Mouse (Mus musculus) forebrain, embryonic 11.5 days (tissue): ENCODE data around the gene Vav2. TPM values are rescaled to one million over a fixed set of nuclear protein-coding genes. Genes with fewer than 3 reads are reported as not detected.
A peak's percentile ranks its signal among the peaks of the same experiment; 100 is the strongest.

ENCODE experiments used
- ATAC-seq: fragments of 200-750 bp; cut with Nextera tagmentation; replicated peaks from 2 replicates; pipeline ENCODE4 v1.8.0; 2017; ENCODE audit warnings: moderate TSS enrichment; ENCODE audit not compliant: low FRiP score
- DNase-seq: peaks from one replicate; pipeline ENCODE4 v3.0.0-alpha.2; 2017; ENCODE audit warnings: low spot score
- H3K27ac ChIP-seq: fragments of 300-500 bp; sonication (generic); 2 replicates; pipeline ENCODE4 v1.5.1; 2014; ENCODE audit warnings: low read depth, low read length
- H3K27me3 ChIP-seq: fragments of 300-500 bp; sonication (generic); 2 replicates; pipeline ENCODE4 v1.6.1; 2014; ENCODE audit warnings: mild to moderate bottlenecking, low read length, mixed read lengths; ENCODE audit not compliant: control insufficient read depth, insufficient read depth
- H3K36me3 ChIP-seq: fragments of 300-500 bp; sonication (generic); 2 replicates; pipeline ENCODE4 v1.6.1; 2014; ENCODE audit warnings: mild to moderate bottlenecking, low read length, moderate library complexity, mixed read lengths; ENCODE audit not compliant: control insufficient read depth, insufficient read depth
- H3K4me1 ChIP-seq: fragments of 300-500 bp; sonication (generic); replicated peaks from 2 replicates; pipeline ENCODE4 v1.6.1; 2014; ENCODE audit warnings: low read length, mixed read lengths; ENCODE audit not compliant: control insufficient read depth, insufficient read depth
- H3K4me2 ChIP-seq: fragments of 300-500 bp; sonication (generic); 2 replicates; pipeline ENCODE4 v1.6.1; 2014; ENCODE audit warnings: low read depth, mild to moderate bottlenecking, low read length, moderate library complexity, mixed read lengths; ENCODE audit not compliant: severe bottlenecking
- H3K4me3 ChIP-seq: fragments of 300-500 bp; sonication (generic); 2 replicates; pipeline ENCODE4 v1.5.1; 2014; ENCODE audit warnings: low read depth, low read length
- H3K9ac ChIP-seq: fragments of 300-500 bp; sonication (generic); 2 replicates; pipeline ENCODE4 v1.6.1; 2014; ENCODE audit warnings: low read length
- H3K9me3 ChIP-seq: fragments of 300-500 bp; sonication (generic); 2 replicates; pipeline ENCODE4 v1.6.1; 2016; ENCODE audit warnings: low read length, mixed read lengths; ENCODE audit not compliant: control insufficient read depth
- WGBS: fragments of 180-500 bp; shearing (Covaris S2); extraction: QIAGEN DNeasy Blood & Tissue Kit; methylation state at CpG from one replicate; pipeline ENCODE4 v1.1.7; 2014; 5-methylcytosine and 5-hydroxymethylcytosine counted together
- polyA plus RNA-seq: library from polyadenylated mRNA; unstranded; fragments of >200 nt; fragmentation: Nextera tagmentation; extraction: Ambion mirVana; gene quantifications from 2 replicates; pipeline ENCODE4 v1.2.1, GENCODE M21; 2014

Vav2 gene
- polyA plus RNA-seq, 1 experiment from 2014 or later: 12.7 TPM

DNA sequence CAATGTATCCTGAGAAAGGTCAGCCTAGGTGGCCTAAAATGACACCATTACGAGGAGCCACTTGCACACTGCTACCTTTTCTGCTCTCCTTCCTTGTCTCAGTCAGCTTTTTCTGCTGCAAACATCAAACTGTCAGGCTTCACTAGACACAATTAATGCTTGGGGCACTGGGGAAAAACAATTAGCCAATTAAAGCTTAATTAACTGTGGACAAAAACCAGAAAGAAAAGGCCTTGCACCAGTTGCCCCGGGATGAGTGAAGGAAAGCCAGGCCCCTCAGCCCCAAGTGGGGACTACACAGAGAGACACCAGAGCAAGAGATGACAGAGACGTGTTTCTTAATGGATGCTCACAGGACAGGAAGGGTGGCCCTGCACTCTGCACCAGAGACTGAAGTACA, 51.7 kb downstream of the Vav2 start:
- ATAC-seq: no peak
- no peak overlapping the region for H3K9ac ChIP-seq
- no peaks in the 10 kb centered on the region for H3K27me3 ChIP-seq
- H3K4me1 ChIP-seq: peaks cover 15% of the 10 kb centered on the region; the same call in 1 of the 2 replicates
- no peaks in the 10 kb centered on the region for H3K36me3 ChIP-seq
- H3K27ac ChIP-seq: no peak overlapping the region
- H3K4me3 ChIP-seq: no peak overlapping the region
- H3K9me3 ChIP-seq: no peaks in the 10 kb centered on the region
- no peak overlapping the region for H3K4me2 ChIP-seq
- DNase-seq: no peak
- 6% methylated on average over 3 of the region's 3 CpGs for WGBS

DNA sequence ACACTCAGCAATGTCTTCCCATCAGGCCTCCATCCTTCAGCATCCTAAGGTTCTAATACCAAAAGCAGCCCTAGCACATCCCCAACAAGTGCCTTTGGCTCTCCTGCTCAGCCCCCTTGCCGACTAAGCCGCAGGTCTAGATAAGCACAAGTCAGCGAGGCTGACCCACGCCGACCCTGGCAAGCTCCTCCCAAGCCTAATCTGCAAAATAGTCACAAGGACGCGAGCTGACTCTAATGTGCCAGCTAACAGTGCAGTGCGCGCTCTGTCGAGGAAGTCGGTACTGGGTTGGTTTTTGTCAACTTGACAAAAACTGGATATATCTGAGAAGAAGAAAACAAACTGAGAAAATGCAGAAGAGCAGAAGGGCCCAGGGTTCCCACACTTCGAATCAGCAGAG, 53.5 kb downstream of the Vav2 start:
- Histone ChIP-seq H3K4me3 (no peak overlapping the region), H3K27me3 (no peaks in the 10 kb centered on the region), H3K27ac (no peak overlapping the region), H3K9me3 (no peaks in the 10 kb centered on the region), H3K9ac (no peak overlapping the region), H3K36me3 (no peaks in the 10 kb centered on the region), H3K4me1 (peaks cover 12% of the 10 kb centered on the region; the same call in 1 of the 2 replicates), H3K4me2 (no peak overlapping the region)
- DNase-seq: no peak
- ATAC-seq: no peak
- 42% methylated on average over 12 of the region's 12 CpGs for WGBS

DNA sequence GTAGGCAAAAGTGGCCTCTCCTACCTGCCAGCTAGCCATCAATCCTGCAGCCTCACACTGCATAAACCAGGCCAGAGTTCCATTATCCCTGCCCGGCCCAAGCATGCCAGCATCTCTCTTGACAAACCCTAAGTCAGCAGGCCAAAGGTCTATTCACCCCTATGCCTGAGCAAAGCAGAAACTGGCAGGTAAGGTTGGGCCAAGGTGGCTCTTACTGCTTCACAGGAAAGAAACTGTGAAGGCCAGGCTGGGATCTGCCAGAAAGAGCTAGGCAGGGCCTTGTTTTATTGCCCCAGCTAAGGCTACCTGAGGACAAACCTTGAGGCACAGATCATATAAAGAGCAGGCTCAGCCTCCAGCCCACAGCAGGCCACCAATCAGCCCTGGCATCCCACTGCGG, 55.4 kb downstream of the Vav2 start:
- Histone ChIP-seq H3K9ac (no peak overlapping the region), H3K36me3 (no peaks in the 10 kb centered on the region), H3K9me3 (no peaks in the 10 kb centered on the region), H3K4me2 (no peak overlapping the region), H3K4me3 (no peak overlapping the region), H3K27ac (no peak overlapping the region), H3K27me3 (no peaks in the 10 kb centered on the region), H3K4me1 (peaks cover 3% of the 10 kb centered on the region; the same call in 1 of the 2 replicates)
- DNase-seq: no peak
- WGBS: 84% methylated on average over 2 of the region's 2 CpGs
- no peak for ATAC-seq

DNA sequence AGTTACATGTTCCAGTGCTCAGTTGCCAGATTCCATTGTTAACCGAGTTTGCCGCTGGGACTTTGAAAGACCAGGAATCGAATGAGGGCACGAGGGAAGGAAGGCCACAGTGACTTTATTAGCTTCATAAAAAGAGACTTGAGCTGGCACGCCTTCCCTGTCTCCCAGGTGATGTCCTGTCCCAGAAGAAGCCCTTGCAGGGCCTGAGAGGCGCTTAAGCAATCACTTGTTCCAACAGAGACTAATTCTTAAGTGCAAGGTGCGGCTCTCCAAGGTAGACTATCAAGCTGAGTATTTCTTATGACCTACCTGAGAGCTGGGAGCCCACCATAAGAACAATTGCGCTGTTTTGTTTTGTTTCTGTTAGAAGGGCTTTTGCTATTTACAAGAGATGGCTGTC, 57.9 kb downstream of the Vav2 start:
- 78% methylated on average over 8 of the region's 8 CpGs for WGBS
- Histone ChIP-seq H3K4me3 (no peak overlapping the region), H3K27ac (no peak overlapping the region), H3K9ac (no peak overlapping the region), H3K27me3 (no peaks in the 10 kb centered on the region), H3K36me3 (no peaks in the 10 kb centered on the region), H3K9me3 (no peaks in the 10 kb centered on the region), H3K4me1 (no peaks in the 10 kb centered on the region), H3K4me2 (no peak overlapping the region)
- DNase-seq (no peak), ATAC-seq (no peak)

DNA sequence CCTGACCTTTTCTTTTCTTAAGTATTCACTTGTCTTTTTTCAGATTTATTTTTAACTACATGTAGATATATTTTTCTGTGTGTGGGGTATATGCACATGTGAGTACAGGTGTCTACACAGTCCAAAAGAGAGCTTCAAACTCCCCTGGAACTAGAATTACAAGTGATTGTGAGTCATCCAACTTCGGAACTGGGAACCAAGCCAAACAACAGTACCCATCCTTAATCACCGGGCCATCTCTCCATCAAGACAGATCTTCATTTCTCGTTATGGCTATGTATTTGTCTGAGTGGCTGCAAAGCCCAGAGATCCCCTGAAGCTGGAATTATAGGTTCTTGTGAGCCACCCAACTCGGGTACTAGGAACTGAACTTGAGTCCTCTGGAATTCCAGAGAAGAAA, 61.5 kb downstream of the Vav2 start:
- Histone ChIP-seq H3K27me3 (no peaks in the 10 kb centered on the region), H3K4me1 (no peaks in the 10 kb centered on the region), H3K9me3 (no peaks in the 10 kb centered on the region), H3K36me3 (no peaks in the 10 kb centered on the region), H3K4me2 (no peak overlapping the region), H3K9ac (no peak overlapping the region), H3K27ac (no peak overlapping the region), H3K4me3 (no peak overlapping the region)
- WGBS: 93% methylated on average over 4 of the region's 4 CpGs
- no peak for ATAC-seq
- no peak for DNase-seq

DNA sequence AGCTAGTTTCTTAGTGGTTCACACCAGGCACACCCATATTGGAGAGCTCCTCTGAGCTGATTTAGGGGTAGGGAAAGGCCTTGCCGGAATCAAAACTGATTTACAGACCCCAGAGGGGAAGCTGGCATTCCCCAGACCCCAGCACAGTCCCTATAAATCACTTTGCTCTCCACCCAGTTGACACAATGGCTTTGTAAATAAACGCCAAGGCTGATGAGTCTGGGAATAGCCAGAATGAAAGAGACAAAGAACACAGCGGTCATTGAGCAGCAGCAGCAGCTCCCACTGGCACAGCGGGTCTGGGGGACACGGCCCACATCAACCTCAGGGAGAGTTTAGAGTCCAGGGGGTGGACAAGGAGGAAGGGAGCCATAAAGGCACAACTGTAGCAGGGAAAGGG, 65.0 kb downstream of the Vav2 start:
- H3K4me2 ChIP-seq: no peak overlapping the region
- no peak overlapping the region for H3K27ac ChIP-seq
- H3K9me3 ChIP-seq: no peaks in the 10 kb centered on the region
- no peak overlapping the region for H3K4me3 ChIP-seq
- no peak for DNase-seq
- 33% methylated on average over 5 of the region's 5 CpGs for WGBS
- no peak for ATAC-seq
- H3K9ac ChIP-seq: no peak overlapping the region
- no peaks in the 10 kb centered on the region for H3K27me3 ChIP-seq
- no peaks in the 10 kb centered on the region for H3K36me3 ChIP-seq
- H3K4me1 ChIP-seq: no peaks in the 10 kb centered on the region

DNA sequence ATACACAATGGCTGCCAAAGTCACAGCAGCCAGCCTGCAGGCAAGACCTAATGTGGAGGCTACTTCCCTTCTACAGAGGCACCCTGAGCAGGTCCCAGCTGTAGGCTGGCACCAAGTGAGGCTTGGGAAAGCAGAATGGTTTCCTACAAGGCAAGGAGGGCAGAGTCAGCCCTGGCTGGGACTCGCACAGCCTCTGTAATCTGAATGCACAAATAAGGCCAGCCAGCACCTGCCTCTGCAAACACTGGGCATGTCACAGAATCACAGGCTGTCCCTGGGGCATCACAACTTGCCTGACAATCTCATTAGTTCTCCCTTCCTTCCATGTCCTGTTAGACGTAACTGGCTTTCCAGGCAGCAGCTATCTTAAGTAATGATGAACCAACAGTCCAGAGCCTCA, 68.4 kb downstream of the Vav2 start:
- DNase-seq (no peak), ATAC-seq (no peak)
- no peak overlapping the region for H3K9ac ChIP-seq
- 76% methylated on average over 2 of the region's 2 CpGs for WGBS
- no peak overlapping the region for H3K27ac ChIP-seq
- H3K36me3 ChIP-seq: no peaks in the 10 kb centered on the region
- H3K27me3 ChIP-seq: no peaks in the 10 kb centered on the region
- H3K4me1 ChIP-seq: no peaks in the 10 kb centered on the region
- H3K4me3 ChIP-seq: no peak overlapping the region
- no peak overlapping the region for H3K4me2 ChIP-seq
- H3K9me3 ChIP-seq: no peaks in the 10 kb centered on the region

DNA sequence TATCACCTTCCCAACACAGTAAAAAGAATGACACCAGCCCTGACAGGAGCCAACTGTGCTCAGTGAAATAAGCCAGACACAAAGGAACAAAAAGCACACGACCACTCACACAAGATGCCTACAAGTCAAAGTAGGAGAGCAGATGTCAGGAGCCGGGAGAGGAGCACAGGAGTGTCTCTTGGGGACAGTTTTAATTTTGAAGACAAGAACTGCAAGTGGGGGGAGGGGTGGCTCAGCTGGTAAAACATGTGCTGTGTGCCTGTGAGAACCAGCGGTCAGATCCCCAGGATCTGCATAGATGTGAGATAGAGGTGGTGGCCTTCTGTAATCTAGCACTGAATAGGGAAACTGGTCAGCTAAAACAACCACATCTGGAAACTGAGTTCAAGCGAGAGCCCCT, 71.1 kb downstream of the Vav2 start:
- no peaks in the 10 kb centered on the region for H3K4me1 ChIP-seq
- no peaks in the 10 kb centered on the region; the same call in 1 of the 2 replicates for H3K36me3 ChIP-seq
- H3K9me3 ChIP-seq: no peaks in the 10 kb centered on the region; the same call in 1 of the 2 replicates
- no peak overlapping the region for H3K4me3 ChIP-seq
- H3K9ac ChIP-seq: no peak overlapping the region; the same call in 1 of the 2 replicates
- no peak overlapping the region for H3K4me2 ChIP-seq
- 0 out of 2 replicates have a peak overlapping the region, but pooled peaks have one; percentile 50 for H3K27ac ChIP-seq
- ATAC-seq (no peak), DNase-seq (no peak)
- WGBS: 63% methylated on average over 4 of the region's 4 CpGs
- H3K27me3 ChIP-seq: no peaks in the 10 kb centered on the region

DNA sequence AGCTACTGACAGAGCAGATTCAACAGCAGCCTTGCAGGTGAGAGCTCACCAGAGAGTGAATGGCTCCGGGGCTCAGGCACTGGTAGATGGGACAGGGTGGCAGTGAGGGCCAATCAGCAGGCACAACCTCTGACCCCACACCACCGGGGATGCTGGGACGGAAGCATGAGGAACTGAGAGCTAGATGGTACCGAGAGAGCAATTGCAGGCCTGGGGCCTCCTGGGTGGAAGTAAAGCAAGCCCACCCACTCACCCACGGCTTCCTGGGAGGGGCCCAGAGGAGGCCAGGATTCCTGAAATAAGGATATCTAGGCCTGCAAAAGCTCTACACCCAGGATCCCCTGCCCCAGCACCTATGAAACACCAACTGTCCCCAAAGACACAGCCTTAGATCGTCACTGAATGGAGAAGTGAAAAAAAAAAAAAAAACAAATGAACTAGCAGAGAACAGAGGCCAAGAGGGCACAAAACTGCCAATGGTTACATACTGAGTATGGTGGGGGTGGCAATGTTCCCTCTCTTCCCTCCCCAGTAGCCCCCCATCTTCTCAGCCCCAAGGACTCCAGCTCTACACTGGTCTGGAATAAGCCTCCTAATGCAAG, 72.1 kb downstream of the Vav2 start:
- Histone ChIP-seq H3K27ac (no peak overlapping the region), H3K4me1 (no peaks in the 10 kb centered on the region), H3K4me2 (no peak overlapping the region), H3K27me3 (no peaks in the 10 kb centered on the region), H3K9me3 (no peaks in the 10 kb centered on the region; the same call in 1 of the 2 replicates), H3K36me3 (no peaks in the 10 kb centered on the region; the same call in 1 of the 2 replicates), H3K9ac (no peak overlapping the region), H3K4me3 (no peak overlapping the region)
- no peak for DNase-seq
- ATAC-seq: no peak
- WGBS: 82% methylated on average over 6 of the region's 6 CpGs
